Mouse (Mus musculus): ENCODE results near the gene Mif.

DNA sequence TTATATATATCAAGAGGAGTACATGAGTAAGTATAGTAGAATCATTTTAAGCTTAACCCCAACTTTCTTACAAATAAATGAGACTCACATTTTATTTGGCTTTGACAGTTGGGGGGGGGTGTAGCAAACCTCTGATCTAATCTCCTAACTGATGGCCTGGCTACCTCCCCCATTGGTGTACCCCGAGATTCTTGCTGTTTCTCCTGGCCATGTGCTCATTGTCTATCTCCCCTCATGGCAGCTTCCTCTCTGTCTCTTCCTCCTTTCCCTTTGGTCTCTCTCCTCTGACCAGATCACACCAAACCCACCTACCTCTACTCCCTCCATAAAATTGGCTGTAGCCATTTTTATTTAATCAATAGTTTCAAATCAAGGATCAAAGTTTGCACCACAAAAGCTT, 36.3 kb downstream of the Mif start:
- TF ChIP-seq CTCF (IDR thresholded peaks at IDR 0.05; ENCODE audit: borderline replicate concordance, insufficient read depth, low read length) (no peak), POLR2A (IDR thresholded peaks at IDR 0.05; ENCODE audit: low read depth, low read length) (no peak)

Measured in embryonic fibroblast, embryonic 13.5 days (primary cell).